Mouse (Mus musculus) hindlimb bud, embryonic 11.5 days (tissue): ENCODE measurements at regions not wholly inside any gene's neighbourhood (a gene's known extent, or its start where the extent isn't known, plus 50 kb on each side); places are given as distances from the start of the nearest gene placed in this dataset.

Source experiments
- DNase-seq: peaks from one replicate; pipeline ENCODE4 v3.0.0-alpha.2; 2012; ENCODE audit warnings: low read depth, low spot score; ENCODE audit errors: extremely low spot score

DNA sequence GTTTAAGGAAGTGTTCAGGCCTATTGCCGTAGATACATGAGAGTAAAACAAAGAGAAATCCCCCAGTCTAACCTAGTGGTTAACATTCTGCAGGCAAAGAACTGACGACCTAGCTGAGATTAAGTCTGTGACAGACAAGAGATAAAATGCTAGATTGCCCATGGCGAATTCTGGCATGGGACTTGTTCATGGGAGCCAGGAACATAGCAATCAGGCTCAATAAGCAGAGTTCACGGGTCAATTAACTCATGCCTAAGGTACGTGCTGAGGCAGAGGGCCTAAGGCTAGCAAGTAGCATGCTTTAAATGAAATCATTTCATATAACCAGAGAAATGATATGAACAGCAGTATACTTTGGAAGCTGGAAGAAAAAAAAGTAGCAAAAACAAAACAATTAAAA lies 1119.2 kb upstream of the Adgrl2 start:
- no peak for DNase-seq

DNA sequence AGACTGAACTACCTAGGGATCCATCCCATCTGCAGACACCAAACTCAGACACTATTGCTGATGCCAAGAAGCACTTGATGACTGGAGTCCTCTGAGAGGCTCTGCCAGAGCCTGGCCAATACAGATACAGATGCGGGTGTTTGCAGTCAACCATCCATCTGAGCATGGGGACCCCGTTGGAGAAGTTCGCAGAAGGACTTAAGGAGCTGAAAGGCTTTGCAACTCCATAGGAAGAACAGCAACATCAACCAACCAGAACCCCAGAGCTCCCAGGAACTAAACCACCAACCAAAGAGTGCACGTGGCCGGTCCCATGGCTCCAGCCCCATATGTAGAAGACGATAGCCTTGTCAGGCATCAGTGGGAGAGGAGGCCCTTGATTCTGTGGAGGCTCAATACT lies 1121.9 kb upstream of the Adgrl2 start:
- no peak for DNase-seq

- no peak for DNase-seq
Observed at GRCm38 (mm10) chr3:150119866-150120265, 1129.5 kb upstream of the Adgrl2 start.

DNA sequence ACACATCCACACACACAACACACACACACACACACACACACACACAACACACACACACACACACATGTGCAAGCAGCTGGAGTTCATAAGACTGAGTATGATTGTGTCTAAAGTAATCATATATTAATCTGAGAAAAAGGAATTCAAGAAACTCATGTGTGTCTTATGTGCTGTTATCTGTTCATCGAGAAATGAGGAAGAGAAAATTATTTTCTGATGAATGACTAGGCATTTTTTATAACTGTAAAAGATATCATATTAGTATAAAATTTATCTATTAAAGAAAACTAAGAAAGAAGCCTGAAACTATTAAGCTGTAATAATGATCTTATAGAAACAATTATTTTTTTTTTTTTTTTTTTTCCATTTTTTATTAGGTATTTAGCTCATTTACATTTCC lies 1156.3 kb upstream of the Adgrl2 start:
- DNase-seq: no peak

DNA sequence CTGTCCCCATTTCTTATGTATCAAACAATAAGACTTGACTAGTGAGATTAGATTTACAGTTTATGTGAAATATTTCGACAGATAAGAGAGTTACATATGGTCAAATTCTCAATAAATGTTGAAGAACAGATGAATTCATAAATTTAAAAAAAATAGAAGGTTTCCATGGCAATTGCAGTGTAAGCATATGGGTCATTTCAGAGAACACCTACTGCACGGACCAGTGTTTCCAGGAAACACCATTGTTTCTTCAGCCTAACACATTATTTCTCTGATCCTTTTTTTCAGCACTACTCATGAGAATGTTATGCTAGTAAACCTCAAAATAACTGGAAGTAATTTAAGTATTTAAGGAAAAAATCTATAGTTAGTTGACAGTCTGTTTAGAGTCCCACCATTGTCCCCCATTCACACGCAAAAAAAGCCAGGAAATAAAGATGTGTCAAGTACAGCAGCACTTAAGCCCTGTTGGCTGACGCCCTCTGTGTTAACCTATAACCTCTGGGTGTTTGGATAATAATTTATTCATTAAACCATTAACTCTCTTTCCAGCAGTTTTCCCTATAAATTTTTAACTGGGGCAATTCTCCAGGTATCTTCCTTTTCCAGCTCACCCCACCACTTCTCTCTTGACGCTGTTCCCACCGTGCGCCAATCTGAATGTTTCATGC lies 1160.9 kb upstream of the Adgrl2 start:
- DNase-seq: no peak

- DNase-seq: no peak
Observed at GRCm38 (mm10) chr3:150151823-150152158, 1161.4 kb upstream of the Adgrl2 start.

DNA sequence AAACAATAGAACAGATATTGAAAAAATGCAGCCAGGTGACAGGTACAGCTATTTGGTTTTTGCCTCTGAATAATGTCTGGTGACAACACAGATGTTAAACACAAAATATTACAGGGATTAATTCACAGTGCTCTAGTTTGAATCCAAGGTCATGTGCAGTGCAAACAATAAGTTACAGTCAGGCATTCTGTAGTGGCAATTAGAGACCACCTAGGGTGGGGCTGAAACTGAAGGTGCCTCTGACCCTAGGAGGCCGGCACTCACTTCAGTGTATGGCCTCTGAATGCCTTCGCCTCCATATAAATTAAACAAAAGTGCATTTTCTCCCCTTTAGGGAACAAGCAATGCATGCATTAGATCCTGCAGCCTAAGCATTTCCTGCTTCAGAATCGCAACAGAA lies 1162.5 kb upstream of the Adgrl2 start:
- DNase-seq: no peak

DNA sequence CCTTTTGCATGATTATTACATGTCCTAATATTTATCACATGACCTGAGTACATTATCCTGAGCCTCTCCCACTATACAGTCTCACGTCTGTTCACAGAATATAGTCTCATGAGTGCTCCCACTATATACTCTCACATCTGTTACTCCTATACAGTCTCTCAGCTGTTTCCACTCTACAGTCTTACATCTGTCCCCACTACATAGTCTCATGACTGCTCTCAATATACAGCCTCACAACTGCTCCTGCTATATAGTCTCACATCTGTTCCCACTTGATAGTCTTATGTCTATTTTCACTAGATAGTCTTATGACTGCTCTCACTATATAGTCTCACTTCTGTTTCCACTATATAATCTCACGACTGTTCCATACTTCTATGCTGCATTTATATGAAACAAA lies 1195.5 kb upstream of the Adgrl2 start:
- no peak for DNase-seq

DNA sequence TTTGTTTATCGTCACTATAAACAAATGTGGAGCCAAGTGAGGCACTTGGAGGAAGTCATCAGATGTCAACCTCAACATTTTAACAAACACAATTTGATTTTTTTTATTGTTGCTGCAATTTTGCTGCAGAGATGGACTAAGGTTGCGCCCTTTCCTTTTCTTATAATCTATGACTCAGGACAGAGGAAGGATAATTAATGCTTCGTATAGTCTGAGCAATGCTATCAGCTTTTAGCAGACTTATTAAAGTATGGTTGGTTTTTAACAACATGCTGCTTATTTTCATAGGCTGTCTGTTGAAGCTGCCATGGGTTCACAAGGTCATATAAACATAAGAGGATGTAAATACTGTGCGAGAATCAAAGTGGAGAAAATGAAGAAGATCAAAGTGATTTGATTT lies 1202.8 kb upstream of the Adgrl2 start:
- DNase-seq: no peak

DNA sequence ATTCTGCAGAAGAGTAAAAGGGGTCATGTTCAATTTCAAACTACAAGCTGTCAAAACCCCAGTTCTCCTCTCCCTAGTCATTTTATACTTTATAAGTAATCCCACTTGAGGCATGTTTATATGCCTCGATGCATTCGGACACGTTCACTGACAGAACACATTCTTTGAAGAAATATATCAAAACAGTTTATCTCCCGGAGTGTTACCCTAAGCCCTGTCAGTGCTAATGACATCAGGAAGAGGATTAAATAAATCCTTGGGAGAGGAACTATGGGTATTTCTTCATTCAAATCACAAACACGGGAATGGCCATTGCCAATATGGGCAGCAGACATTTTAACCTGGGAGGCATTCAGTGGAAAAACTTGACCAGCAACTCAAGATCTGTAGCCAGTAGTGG lies 1208.1 kb upstream of the Adgrl2 start:
- no peak for DNase-seq

DNA sequence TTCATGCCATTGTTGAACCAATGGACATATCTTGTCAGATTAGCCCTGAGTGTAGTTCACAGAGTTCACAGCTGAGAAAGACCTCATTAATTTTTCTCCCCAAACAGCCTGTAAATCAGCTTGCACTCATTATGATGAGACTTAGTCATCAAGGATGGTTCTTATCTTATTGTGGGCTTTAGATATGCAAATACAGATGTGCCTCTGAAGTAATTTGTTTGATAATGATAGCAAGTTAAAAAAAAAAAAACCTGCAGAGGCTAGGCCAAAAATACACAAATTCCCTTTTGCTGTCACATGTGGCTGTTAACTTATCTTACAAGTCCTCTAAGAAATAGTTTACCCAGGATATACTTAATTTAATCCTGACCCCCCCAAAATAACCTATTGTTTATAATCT lies 1215.5 kb upstream of the Adgrl2 start:
- DNase-seq: no peak

DNA sequence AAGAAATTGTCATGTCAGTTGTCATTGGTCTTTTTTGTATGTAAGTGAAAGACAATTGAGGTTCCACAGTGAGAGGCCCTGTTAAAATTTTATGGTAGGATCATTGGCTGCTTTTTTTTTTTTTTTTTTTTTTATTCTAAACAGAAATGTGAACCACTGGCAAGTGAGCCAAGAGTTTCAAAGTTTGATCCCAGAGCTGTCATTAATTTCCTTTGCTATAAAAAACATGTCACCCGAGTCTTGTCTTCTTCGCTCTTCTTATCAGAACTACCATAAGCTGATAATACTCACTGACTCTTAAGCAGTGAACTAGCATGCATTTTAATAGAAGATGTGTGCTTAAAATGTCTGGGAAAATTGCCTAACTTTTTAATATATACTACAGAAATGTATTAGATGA lies 1204.4 kb upstream of the Adgrl4 start:
- DNase-seq: no peak

DNA sequence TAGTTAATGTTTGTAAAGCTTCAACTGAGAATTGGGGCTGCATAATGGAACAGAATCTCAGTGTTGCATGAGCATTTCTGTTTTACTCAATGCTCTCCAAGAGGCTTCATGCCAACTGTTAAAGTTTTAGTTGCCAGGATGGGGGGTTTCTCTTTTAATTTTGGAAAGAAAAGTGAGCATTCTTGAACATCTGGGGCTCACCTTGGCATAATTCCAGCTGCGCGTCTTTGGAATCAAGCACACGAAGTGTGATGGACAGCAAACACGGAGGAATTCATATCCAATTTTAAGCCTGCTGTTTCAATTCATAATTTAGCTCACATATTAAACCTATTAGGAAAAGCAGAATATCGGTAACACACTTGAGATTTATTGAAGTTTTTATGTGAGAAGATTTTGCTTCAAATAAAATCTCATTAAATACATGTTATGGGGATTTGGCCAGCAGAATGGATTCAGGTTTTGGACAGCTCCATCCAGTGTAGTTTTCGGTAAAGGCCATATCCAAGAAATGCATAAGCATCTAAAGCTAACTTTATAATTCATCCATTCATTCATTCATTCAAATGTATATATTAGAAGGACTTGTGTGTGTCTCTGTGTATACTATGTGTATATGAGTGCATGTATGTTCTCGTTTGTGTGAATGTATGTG lies 1200.6 kb upstream of the Adgrl4 start:
- no peak for DNase-seq

- DNase-seq: no peak
Observed at GRCm38 (mm10) chr3:150275038-150275437, 1162.6 kb upstream of the Adgrl4 start.

GRCm38 (mm10) chr3:150296057-150296710 lies 1141.5 kb upstream of the Adgrl4 start:
- no peak for DNase-seq

GRCm38 (mm10) chr3:150328811-150329210 lies 1108.9 kb upstream of the Adgrl4 start:
- no peak for DNase-seq

GRCm38 (mm10) chr3:150352139-150352725 lies 1085.5 kb upstream of the Adgrl4 start:
- no peak for DNase-seq

GRCm38 (mm10) chr3:150365766-150366165 lies 1071.9 kb upstream of the Adgrl4 start:
- no peak for DNase-seq

DNA sequence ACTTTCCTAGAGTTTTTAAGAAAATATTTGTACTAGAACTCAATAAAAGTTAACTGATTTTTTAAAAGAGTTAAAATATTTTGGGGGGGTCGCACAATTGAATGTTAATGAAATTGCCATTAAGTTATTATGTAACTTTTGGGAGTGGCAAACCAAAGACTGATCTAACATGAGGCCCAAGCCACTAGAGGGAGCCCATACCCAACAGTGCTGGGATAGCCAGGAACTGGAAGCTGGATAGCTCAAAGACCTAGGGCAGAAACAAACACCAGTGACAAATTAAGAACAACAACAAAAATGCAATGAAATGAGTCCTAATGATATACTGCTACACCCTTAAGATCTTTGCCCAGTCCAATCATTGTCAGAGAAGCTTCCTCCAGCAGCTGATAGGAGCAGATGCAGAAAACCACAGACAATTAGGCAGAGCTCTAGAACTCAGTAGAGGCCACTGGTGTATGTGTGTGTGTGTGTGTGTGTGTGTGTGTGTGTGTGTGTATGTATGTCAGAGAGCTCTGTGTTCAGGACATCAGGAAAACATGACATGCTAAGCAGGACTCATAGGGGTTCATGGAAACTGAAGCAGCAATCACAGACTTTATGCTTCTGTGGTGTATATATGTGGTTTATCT lies 1052.6 kb upstream of the Adgrl4 start:
- peak; percentile 22 for DNase-seq

DNA sequence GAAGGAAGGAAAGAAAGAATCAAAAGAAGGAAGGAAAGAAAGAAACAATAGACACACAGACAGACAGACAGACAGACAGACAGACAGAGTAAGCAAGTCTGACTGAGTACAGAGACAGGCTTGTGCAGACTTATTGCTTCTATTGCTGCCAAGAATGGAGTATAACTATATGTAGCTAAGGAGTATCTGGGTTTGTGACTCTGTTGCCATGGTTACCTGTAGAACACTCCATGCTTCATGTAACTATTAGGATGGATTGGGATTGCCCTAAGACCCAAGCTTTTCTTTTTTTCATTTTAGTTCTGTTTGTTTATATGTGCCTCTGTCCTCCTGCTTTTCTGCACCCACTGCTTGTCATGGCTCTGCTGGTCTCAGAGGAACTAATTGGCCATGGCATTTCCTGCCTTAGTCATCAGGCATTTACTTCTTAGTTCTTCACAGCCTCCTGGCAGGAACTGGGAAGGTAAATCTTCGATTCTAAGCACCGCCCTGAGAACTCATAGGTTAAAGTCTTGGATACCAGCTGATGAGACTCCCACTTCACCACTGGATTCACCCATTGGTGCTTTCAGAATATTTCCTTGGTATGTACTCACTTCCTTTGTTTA lies 1035.9 kb upstream of the Adgrl4 start:
- no peak for DNase-seq

DNA sequence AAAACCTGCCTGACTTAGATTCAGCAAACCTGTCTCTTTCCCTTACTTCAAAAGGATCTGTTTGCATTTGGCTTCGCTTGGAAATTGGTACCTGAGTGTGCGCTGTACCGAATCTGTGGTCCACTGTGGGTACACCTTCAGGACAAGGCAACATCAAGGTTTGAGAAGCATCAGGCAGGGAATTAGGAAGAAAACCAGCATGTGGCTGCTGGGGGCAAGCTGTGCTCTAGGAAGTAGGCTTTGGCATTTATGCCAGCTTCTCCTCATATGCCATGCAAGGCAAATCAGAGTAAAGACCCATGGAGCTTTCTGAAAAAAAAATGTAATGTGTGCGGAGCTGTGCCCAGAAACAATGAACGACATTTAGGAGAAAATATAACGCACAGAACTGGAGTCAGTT lies 1031.6 kb upstream of the Adgrl4 start:
- no peak for DNase-seq
